Mouse (Mus musculus): ENCODE data around the gene Oog3.

Oog3 gene

DNA sequence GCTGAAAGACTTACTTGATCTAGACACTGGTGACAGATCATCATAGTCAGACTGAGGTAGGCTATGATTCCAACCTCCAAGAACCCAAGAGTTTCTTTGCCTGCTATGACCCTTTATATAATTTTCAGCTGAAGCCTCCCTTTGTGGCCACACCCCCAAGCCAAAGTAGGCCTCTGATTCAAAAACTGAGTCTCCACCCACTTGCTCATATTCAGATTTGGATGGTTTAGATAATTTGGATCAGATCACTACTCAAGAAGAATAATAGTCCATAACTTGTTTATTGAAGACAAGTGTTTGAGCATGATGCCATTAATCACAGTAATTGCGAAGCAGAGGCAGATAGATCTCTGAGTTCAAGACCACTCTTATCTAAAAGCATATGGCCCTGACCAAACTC lies at the start of gene Oog3:
Gene Oog3 (minus strand): TSS at position 101 of the 400 bp plus-strand sequence.
- DNase-seq, result no peak

DNA sequence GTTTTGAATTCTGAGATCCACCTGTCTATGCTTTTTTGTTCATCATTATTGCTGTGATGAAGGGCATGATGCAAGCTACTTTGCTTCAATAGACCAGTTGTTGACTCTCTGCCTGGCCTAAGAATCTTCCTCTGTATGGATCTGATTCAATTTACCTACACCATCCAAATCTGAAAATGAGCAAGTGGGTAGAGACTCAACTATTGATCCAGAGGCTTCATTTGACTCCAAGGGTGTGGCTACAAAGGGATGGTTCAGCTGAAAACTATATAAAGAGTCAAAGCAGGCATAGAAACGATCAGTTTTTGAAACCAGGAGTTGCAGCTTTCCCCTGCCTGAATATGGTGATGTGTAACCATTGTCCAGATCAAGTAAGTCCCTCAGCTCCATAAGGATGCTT lies 28.0 kb upstream of the Oog3 start, which contains the start of gene Oog2:
Gene Oog2 (plus strand): TSS at position 301 of the 400 bp plus-strand sequence.
- DNase-seq, result no peak

Measured in kidney, postnatal 36 days (tissue).